Mouse (Mus musculus): ENCODE data around the gene Jam3. TPM values are rescaled to one million over a fixed set of nuclear protein-coding genes. Genes with fewer than 3 reads are reported as not detected.

The Jam3 gene
- polyA plus RNA-seq, 1 experiment from 2014 or later, result 62.4 TPM

DNA sequence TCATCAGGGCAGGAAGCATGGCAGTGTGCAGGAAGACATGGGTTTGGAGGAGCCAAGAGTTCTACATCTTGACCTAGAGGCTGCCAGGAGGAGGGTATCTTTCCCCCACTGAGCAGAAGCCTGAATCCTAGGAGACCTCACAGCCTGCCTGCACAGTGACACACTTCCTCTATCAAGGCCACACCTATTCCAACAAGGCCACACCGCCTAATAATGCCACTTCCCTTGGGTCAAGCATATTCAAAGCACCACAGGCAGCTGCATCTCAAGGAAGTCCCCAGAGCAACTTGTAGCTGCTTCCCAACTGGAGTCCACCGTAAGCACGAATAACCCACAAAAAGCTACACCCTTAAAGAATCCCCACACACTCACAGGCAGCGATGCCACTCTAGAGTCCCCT lies 33.1 kb downstream of the Jam3 start:
- no peak for DNase-seq
- no peaks in the 10 kb centered on the region for H3K9me3 ChIP-seq (ENCODE audit: control insufficient read depth, low read length)
- H3K4me2 ChIP-seq (ENCODE audit: low read length), result no peak overlapping the region
- H3K27ac ChIP-seq (replicated peaks; ENCODE audit: low read depth, low read length), result no peak overlapping the region
- no peak overlapping the region for H3K4me3 ChIP-seq (replicated peaks; ENCODE audit: low read depth, low read length)
- 84% methylated on average over 4 of the region's 4 CpGs for WGBS
- H3K4me1 ChIP-seq (ENCODE audit: control insufficient read depth, insufficient read depth, low read length), result peaks cover 10% of the 10 kb centered on the region; the same call in 1 of the 2 replicates
- H3K27me3 ChIP-seq (ENCODE audit: control insufficient read depth, insufficient read depth, low read length), result no peaks in the 10 kb centered on the region
- ATAC-seq (ENCODE audit: low FRiP score, low TSS enrichment), result no peak
- H3K9ac ChIP-seq (replicated peaks; ENCODE audit: low read length), result no peak overlapping the region
- no peaks in the 10 kb centered on the region for H3K36me3 ChIP-seq (ENCODE audit: control insufficient read depth, insufficient read depth, low read length)

DNA sequence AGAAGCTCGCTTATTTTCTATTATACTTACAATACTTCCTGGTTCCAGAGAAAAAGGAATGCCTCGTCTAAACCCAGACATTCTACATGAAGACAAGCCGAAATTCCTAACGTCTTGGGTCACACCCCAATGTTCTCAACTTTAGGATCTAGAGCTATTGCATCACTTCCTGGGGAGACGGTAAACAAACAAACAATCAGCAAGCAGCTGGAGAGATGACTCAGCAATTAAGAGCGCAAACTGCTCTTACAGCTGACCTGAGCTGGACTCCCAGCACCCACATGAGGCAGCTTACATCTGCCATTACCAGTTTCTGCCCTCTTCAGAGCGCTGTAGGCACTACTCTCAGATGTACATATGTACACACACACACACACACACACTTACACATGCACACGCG lies 34.0 kb downstream of the Jam3 start:
- Histone ChIP-seq H3K36me3 (ENCODE audit: control insufficient read depth, insufficient read depth, low read length) (no peaks in the 10 kb centered on the region), H3K4me1 (ENCODE audit: control insufficient read depth, insufficient read depth, low read length) (peaks cover 10% of the 10 kb centered on the region; the same call in 1 of the 2 replicates), H3K9me3 (ENCODE audit: control insufficient read depth, low read length) (no peaks in the 10 kb centered on the region), H3K27me3 (ENCODE audit: control insufficient read depth, insufficient read depth, low read length) (no peaks in the 10 kb centered on the region), H3K27ac (replicated peaks; ENCODE audit: low read depth, low read length) (no peak overlapping the region), H3K9ac (replicated peaks; ENCODE audit: low read length) (no peak overlapping the region), H3K4me2 (ENCODE audit: low read length) (no peak overlapping the region), H3K4me3 (replicated peaks; ENCODE audit: low read depth, low read length) (no peak overlapping the region)
- ATAC-seq (ENCODE audit: low FRiP score, low TSS enrichment) (no peak), DNase-seq (no peak)
- 92% methylated on average over 9 of the region's 9 CpGs for WGBS

DNA sequence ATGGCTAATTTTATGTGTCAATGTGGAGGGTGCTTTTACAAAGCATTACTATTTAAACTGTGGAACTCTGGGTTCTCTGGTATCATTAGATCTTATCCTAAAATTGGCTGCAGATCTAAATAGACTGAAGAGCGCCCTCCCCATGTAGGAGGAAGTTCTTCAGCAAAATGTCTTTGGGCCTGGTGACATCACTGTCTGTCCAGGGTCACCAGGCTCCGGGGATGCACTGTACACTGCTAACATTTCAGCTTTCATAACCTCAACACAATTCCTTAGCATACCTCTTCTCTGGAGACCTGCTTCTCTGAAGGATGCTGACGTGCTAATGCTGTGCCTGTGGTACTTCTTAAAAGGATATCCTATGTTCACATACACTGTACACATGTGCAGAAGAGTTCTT lies 43.5 kb downstream of the Jam3 start:
- 94% methylated on average over 3 of the region's 3 CpGs for WGBS
- H3K4me1 ChIP-seq (ENCODE audit: control insufficient read depth, insufficient read depth, low read length), result no peaks in the 10 kb centered on the region
- H3K27me3 ChIP-seq (ENCODE audit: control insufficient read depth, insufficient read depth, low read length), result no peaks in the 10 kb centered on the region
- no peak overlapping the region for H3K4me3 ChIP-seq (replicated peaks; ENCODE audit: low read depth, low read length)
- no peak overlapping the region for H3K4me2 ChIP-seq (ENCODE audit: low read length)
- no peak overlapping the region for H3K27ac ChIP-seq (replicated peaks; ENCODE audit: low read depth, low read length)
- no peak overlapping the region for H3K9ac ChIP-seq (replicated peaks; ENCODE audit: low read length)
- no peak for ATAC-seq (ENCODE audit: low FRiP score, low TSS enrichment)
- H3K9me3 ChIP-seq (ENCODE audit: control insufficient read depth, low read length), result no peaks in the 10 kb centered on the region
- DNase-seq, result no peak
- no peaks in the 10 kb centered on the region for H3K36me3 ChIP-seq (ENCODE audit: control insufficient read depth, insufficient read depth, low read length)

DNA sequence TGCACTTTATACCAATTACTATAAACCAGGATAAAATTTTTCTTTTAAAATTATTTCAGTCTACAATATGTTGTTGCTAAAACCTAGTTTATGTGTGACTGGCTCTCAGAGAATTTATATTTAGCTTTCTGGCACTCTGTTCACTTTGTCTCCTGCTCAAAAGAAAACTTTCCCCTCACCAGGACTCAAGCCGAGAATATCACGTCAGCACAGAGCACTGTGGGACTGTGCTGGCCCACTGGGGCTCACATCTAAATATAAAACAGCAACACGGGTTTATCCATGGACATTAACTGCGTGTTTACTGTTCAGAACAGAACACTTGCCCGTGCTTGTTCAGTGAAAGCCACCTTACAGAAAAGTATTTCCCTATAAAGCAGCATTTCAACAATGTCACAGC lies 44.5 kb downstream of the Jam3 start:
- no peak overlapping the region for H3K27ac ChIP-seq (replicated peaks; ENCODE audit: low read depth, low read length)
- H3K9ac ChIP-seq (replicated peaks; ENCODE audit: low read length), result no peak overlapping the region
- no peaks in the 10 kb centered on the region for H3K36me3 ChIP-seq (ENCODE audit: control insufficient read depth, insufficient read depth, low read length)
- WGBS, result 72% methylated on average over 5 of the region's 5 CpGs
- H3K27me3 ChIP-seq (ENCODE audit: control insufficient read depth, insufficient read depth, low read length), result no peaks in the 10 kb centered on the region
- no peak overlapping the region for H3K4me3 ChIP-seq (replicated peaks; ENCODE audit: low read depth, low read length)
- no peak overlapping the region for H3K4me2 ChIP-seq (ENCODE audit: low read length)
- no peak for DNase-seq
- ATAC-seq (ENCODE audit: low FRiP score, low TSS enrichment), result no peak
- no peaks in the 10 kb centered on the region for H3K9me3 ChIP-seq (ENCODE audit: control insufficient read depth, low read length)
- H3K4me1 ChIP-seq (ENCODE audit: control insufficient read depth, insufficient read depth, low read length), result no peaks in the 10 kb centered on the region

DNA sequence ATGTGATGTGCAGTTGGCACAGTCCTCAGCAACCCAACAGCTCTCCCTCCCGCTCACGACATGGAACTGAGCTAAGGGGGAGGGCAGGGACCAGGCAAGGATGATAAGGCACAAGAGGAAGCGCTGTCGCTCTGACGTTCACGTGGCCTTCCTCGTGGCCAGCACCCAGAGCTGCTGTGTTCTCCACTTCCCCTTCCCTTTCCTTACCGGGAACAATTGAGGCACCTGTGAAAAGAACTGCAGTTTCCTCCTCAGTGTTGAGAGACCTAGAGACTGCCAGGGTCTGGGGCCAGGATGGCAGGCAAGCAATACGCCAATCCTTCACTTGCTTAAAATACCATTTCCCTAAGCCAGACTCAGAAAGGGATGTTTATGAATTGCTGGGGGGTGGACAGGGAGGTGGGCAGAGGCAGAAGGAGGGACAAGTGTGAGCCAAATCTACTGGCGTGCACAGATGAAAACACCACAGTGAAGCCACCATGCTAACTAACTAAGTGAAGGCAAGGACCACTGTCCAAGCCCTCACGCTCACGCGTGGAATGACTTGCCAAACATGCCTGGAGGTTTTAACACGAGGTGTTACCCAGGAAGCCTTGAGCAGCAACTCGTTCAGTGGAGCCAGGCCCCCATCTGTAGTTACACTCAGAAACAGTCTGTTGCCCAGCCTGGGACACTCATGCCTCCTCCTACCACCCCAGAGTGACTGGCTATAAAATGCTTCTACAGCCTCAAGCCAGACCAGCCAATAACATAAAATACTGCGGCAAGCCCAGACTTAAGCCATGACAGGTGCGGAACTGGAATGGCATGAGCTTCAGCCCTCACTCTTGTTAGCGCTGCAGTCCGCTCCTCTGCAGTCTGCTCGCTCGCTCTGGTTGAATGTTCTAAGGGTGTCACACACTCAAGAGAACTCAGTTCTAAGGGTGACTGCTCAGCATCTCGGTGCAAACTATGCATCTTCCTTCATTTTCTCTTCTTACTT lies 45.4 kb downstream of the Jam3 start:
- no peaks in the 10 kb centered on the region for H3K4me1 ChIP-seq (ENCODE audit: control insufficient read depth, insufficient read depth, low read length)
- no peaks in the 10 kb centered on the region for H3K27me3 ChIP-seq (ENCODE audit: control insufficient read depth, insufficient read depth, low read length)
- H3K9me3 ChIP-seq (ENCODE audit: control insufficient read depth, low read length), result no peaks in the 10 kb centered on the region
- H3K4me3 ChIP-seq (replicated peaks; ENCODE audit: low read depth, low read length), result no peak overlapping the region
- no peak overlapping the region for H3K4me2 ChIP-seq (ENCODE audit: low read length)
- WGBS, result 79% methylated on average over 22 of the region's 22 CpGs
- peaks cover 2% of the 10 kb centered on the region for H3K36me3 ChIP-seq (ENCODE audit: control insufficient read depth, insufficient read depth, low read length)
- ATAC-seq (ENCODE audit: low FRiP score, low TSS enrichment) (no peak), DNase-seq (no peak)
- no peak overlapping the region for H3K9ac ChIP-seq (replicated peaks; ENCODE audit: low read length)
- peak overlapping the region; percentile 15; the same call in 1 of the 2 replicates for H3K27ac ChIP-seq (replicated peaks; ENCODE audit: low read depth, low read length)

DNA sequence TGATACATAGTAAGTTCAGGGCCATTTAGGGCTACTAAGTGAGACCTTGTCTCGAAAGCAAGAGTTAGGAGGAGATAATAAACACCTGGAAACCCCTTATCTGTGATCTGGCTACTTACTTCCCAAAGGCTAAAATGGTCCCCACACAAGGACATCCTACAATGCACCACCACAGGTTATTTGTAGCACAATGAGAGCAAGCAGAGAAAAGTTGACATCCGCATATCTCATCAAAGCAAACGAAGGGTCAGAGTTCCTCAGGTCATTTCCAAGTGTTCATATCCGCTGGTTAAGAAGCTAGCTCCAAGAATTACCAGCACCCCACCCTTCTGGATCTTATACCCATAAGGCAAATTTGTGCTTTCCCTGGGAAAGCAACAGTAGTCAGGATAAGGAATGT lies 46.8 kb downstream of the Jam3 start:
- no peak for DNase-seq
- no peaks in the 10 kb centered on the region for H3K27me3 ChIP-seq (ENCODE audit: control insufficient read depth, insufficient read depth, low read length)
- H3K9me3 ChIP-seq (ENCODE audit: control insufficient read depth, low read length), result no peaks in the 10 kb centered on the region
- peaks cover 16% of the 10 kb centered on the region for H3K36me3 ChIP-seq (ENCODE audit: control insufficient read depth, insufficient read depth, low read length)
- H3K9ac ChIP-seq (replicated peaks; ENCODE audit: low read length), result no peak overlapping the region
- H3K4me1 ChIP-seq (ENCODE audit: control insufficient read depth, insufficient read depth, low read length), result no peaks in the 10 kb centered on the region
- no peak for ATAC-seq (ENCODE audit: low FRiP score, low TSS enrichment)
- no peak overlapping the region for H3K4me2 ChIP-seq (ENCODE audit: low read length)
- no peak overlapping the region for H3K4me3 ChIP-seq (replicated peaks; ENCODE audit: low read depth, low read length)
- 94% methylated on average over 4 of the region's 4 CpGs for WGBS
- H3K27ac ChIP-seq (replicated peaks; ENCODE audit: low read depth, low read length), result no peak overlapping the region

DNA sequence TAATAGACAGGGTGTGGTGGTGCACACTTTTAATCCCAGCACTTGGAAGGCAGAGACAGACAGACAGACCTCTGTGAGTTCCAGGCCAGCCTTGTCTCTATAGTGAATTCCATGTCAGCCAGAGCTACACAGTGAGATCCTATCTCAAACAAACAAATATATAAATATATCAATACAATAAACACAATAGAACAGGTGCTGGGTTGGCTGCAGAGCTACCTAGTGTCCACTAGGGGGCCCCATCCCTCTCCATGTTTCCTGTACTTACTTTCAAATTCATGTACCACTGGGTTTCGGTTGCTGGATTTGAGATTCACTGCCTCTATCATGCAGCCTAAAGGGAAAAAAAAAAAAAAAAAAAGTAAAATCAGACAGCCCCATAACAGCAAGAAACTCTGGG lies 49.1 kb downstream of the Jam3 start:
- ATAC-seq (ENCODE audit: low FRiP score, low TSS enrichment), result no peak; the same call in 1 of the 2 replicates
- WGBS, result 35% methylated on average over 1 of the region's 1 CpGs
- no peak overlapping the region for H3K9ac ChIP-seq (replicated peaks; ENCODE audit: low read length)
- no peaks in the 10 kb centered on the region for H3K9me3 ChIP-seq (ENCODE audit: control insufficient read depth, low read length)
- H3K36me3 ChIP-seq (ENCODE audit: control insufficient read depth, insufficient read depth, low read length), result peaks cover 39% of the 10 kb centered on the region
- no peaks in the 10 kb centered on the region for H3K27me3 ChIP-seq (ENCODE audit: control insufficient read depth, insufficient read depth, low read length)
- DNase-seq, result peak; percentile 86
- H3K4me1 ChIP-seq (ENCODE audit: control insufficient read depth, insufficient read depth, low read length), result no peaks in the 10 kb centered on the region
- no peak overlapping the region for H3K27ac ChIP-seq (replicated peaks; ENCODE audit: low read depth, low read length)
- H3K4me3 ChIP-seq (replicated peaks; ENCODE audit: low read depth, low read length), result no peak overlapping the region
- no peak overlapping the region for H3K4me2 ChIP-seq (ENCODE audit: low read length)

DNA sequence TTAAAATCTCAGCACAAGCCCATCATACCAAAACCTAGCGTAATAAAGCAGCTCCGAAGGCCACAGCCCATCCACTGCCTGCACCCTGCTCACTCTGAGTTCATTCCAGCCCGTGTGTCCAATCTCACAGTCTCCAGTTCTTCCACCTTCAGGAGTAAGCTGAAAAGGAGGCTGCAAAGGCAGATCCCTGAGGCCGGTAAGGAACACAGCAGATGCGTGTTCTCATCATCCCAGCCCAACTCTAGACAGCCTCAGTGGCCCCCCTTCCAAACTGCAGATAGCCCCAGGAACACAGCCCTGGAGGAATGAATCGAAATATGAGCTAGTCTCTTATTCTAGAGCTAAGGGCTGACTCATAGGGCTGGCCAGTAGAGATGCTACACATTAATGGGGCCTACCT lies 53.8 kb downstream of the Jam3 start:
- 97% methylated on average over 6 of the region's 6 CpGs for WGBS
- H3K4me3 ChIP-seq (replicated peaks; ENCODE audit: low read depth, low read length), result no peak overlapping the region
- ATAC-seq (ENCODE audit: low FRiP score, low TSS enrichment) (no peak), DNase-seq (no peak)
- no peak overlapping the region for H3K9ac ChIP-seq (replicated peaks; ENCODE audit: low read length)
- no peaks in the 10 kb centered on the region for H3K27me3 ChIP-seq (ENCODE audit: control insufficient read depth, insufficient read depth, low read length)
- no peak overlapping the region for H3K4me2 ChIP-seq (ENCODE audit: low read length)
- H3K9me3 ChIP-seq (ENCODE audit: control insufficient read depth, low read length), result no peaks in the 10 kb centered on the region
- H3K27ac ChIP-seq (replicated peaks; ENCODE audit: low read depth, low read length), result no peak overlapping the region
- peaks cover 80% of the 10 kb centered on the region for H3K36me3 ChIP-seq (ENCODE audit: control insufficient read depth, insufficient read depth, low read length)
- no peaks in the 10 kb centered on the region for H3K4me1 ChIP-seq (ENCODE audit: control insufficient read depth, insufficient read depth, low read length)

DNA sequence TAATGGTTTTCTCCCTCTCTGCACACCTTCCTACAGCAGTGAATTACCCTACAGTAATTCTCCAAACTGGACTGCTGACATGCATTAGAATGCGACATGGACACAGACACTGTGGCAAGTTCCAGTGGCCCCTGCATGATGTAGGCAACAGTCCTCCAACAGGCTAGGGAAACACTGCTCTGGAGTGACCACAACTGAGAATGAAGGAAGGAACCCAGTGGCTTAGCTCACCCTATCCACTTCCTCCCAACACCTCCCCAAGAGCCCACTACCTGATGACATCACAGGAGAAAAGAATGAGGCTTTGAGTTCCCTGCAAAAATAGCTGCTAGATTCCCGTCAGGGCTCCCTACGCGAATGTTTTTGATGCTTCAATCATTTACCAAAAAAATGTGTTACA lies 55.7 kb downstream of the Jam3 start:
- no peak for DNase-seq
- H3K9ac ChIP-seq (replicated peaks; ENCODE audit: low read length), result no peak overlapping the region
- no peak for ATAC-seq (ENCODE audit: low FRiP score, low TSS enrichment)
- H3K4me2 ChIP-seq (ENCODE audit: low read length), result no peak overlapping the region
- 91% methylated on average over 4 of the region's 4 CpGs for WGBS
- no peak overlapping the region for H3K27ac ChIP-seq (replicated peaks; ENCODE audit: low read depth, low read length)
- H3K27me3 ChIP-seq (ENCODE audit: control insufficient read depth, insufficient read depth, low read length), result no peaks in the 10 kb centered on the region
- H3K4me1 ChIP-seq (ENCODE audit: control insufficient read depth, insufficient read depth, low read length), result no peaks in the 10 kb centered on the region
- no peaks in the 10 kb centered on the region for H3K9me3 ChIP-seq (ENCODE audit: control insufficient read depth, low read length)
- peaks cover 91% of the 10 kb centered on the region for H3K36me3 ChIP-seq (ENCODE audit: control insufficient read depth, insufficient read depth, low read length)
- H3K4me3 ChIP-seq (replicated peaks; ENCODE audit: low read depth, low read length), result no peak overlapping the region

All from midbrain, embryonic 14.5 days (tissue).